Mouse (Mus musculus) lung, adult 2 months (tissue): ENCODE results near the gene Olfr56.

ENCODE experiments used
- CTCF ChIP-seq: fragments of 200-500 bp; IDR thresholded peaks from 2 replicates; pipeline ENCODE4 v1.5.1; 2011; ENCODE audit warnings: mild to moderate bottlenecking, low read length, control low read depth; ENCODE audit not compliant: insufficient read depth
- POLR2A ChIP-seq: fragments of 200-500 bp; IDR thresholded peaks from 2 replicates; pipeline ENCODE4 v1.6.1; 2011; ENCODE audit warnings: low read depth, mild to moderate bottlenecking, control low read depth, low read length, borderline replicate concordance; ENCODE audit errors: extremely low read depth

- no peak for TF ChIP-seq POLR2A
- no peak for TF ChIP-seq CTCF
Measured at GRCm38 (mm10) chr11:49111000-49111399, 132.3 kb downstream of the Olfr56 start.
